Mouse (Mus musculus): ENCODE measurements around the gene Ddx27. TPM values are rescaled to one million over a fixed set of nuclear protein-coding genes. Genes with fewer than 3 reads are reported as not detected.

Ddx27 gene
- polyA plus RNA-seq, 1 experiment from 2014 or later: 40.3 TPM

DNA sequence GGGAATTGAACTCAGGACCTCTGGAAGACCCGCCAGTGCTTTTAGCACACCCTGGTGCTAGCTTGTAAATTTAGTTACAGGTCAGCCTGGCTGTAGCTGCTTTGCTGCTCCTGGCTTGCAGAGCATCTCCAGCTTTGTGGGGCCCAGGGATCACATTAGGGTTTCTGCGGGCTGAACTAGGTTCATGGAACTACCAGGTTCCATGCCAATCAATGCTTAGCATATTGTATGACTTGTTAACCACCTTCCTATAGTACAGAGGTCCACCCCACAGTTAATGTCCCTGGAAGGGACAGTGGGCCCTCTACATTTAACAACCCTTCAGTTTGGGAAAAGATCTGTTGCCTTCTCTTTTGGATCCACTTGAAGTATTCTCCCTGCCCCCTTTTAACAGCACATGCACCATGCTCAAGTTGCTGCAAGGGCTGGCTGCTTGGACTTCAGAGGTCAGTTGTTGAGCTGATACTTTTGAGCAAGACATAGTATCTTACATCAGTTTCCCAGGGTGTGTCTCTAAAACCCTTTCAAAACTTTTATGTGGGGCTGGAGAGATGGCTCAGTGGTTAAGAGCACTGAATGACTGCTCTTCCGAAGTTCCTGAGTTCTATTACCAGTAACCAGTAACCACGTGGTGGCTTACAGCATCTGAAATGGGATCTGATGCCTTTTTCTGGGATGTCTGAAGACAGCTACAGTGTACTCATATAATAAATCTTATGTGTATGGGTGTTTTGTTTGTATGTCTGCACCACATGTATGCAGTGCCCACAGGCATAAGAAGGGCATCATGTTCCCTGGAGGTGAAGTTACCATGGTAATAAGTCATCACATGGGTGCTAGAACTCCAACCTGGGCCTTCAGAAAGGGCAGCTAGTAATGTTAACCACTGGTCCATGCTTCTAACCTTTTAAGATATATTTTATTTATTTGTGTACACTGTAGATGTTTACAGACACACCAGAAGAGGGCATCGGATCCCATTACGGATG, 51.8 kb downstream of the Ddx27 start:
- H3K9me3 ChIP-seq: no peaks in the 10 kb centered on the region
- H3K9ac ChIP-seq (replicated peaks): no peak overlapping the region
- H3K27ac ChIP-seq: 0 out of 2 replicates have a peak overlapping the region, but pooled peaks have one; percentile 9
- no peaks in the 10 kb centered on the region for H3K27me3 ChIP-seq
- no peak for ATAC-seq
- peaks cover 23% of the 10 kb centered on the region for H3K36me3 ChIP-seq
- H3K4me1 ChIP-seq (replicated peaks): peaks cover 26% of the 10 kb centered on the region
- no peak overlapping the region for H3K4me3 ChIP-seq (replicated peaks)
- no peak overlapping the region for H3K4me2 ChIP-seq (replicated peaks)
- WGBS: 32% methylated on average over 6 of the region's 6 CpGs

DNA sequence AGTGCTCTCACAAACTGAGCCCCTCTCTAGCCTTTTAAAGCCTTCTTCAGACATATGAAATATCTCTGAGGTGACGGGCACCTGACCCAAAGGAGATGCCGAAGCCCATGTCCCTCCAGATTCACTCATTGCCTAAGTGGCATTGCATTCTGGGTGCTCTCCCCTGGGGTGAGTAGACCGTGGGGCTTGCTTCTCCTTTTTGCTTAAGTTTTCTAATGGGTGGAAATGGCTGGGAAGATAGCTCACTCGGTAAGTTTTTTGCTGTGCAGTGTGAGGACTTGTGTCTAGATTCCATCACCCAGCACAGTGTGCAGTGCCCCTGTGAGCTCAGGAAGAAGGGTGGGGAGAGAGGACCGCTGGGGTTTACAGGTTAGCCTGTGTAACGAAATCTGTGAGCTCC, 52.6 kb downstream of the Ddx27 start:
- WGBS: 54% methylated on average over 6 of the region's 6 CpGs
- Histone ChIP-seq H3K27me3 (no peaks in the 10 kb centered on the region), H3K4me2 (replicated peaks) (no peak overlapping the region), H3K9me3 (no peaks in the 10 kb centered on the region), H3K27ac (0 out of 2 replicates have a peak overlapping the region, but pooled peaks have one; percentile 14), H3K9ac (replicated peaks) (no peak overlapping the region), H3K4me1 (replicated peaks) (peaks cover 22% of the 10 kb centered on the region), H3K36me3 (peaks cover 23% of the 10 kb centered on the region), H3K4me3 (replicated peaks) (no peak overlapping the region)
- ATAC-seq: no peak

GRCm38 (mm10) chr2:167070341-167070740, 55.3 kb downstream of the Ddx27 start:
- Histone ChIP-seq H3K36me3 (peaks cover 15% of the 10 kb centered on the region), H3K9me3 (no peaks in the 10 kb centered on the region), H3K27me3 (no peaks in the 10 kb centered on the region), H3K4me3 (replicated peaks) (no peak overlapping the region), H3K4me1 (replicated peaks) (peaks cover 13% of the 10 kb centered on the region), H3K27ac (no peak overlapping the region), H3K9ac (replicated peaks) (no peak overlapping the region), H3K4me2 (replicated peaks) (no peak overlapping the region)
- 70% methylated on average over 6 of the region's 6 CpGs for WGBS
- no peak for ATAC-seq

DNA sequence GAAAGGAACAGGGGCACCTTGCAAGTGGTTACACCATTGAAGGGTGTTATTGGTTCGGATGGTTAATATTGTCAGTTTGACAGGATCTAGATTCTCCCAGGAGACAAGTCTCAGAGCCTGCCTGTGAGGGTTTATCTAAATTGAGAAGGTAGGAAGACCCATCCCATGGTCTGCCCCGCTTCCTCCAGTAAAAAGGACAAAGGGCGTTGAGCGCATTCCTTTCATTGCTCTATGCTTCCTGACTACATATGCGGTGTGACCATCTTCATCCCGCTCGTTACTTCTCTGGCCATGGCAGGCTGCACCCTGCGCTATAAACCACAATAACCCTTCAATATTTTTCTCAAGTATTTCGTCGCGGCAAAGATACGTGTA, 56.3 kb downstream of the Ddx27 start:
- H3K27ac ChIP-seq: peak overlapping the region; percentile 86
- ATAC-seq: peak; percentile 8

DNA sequence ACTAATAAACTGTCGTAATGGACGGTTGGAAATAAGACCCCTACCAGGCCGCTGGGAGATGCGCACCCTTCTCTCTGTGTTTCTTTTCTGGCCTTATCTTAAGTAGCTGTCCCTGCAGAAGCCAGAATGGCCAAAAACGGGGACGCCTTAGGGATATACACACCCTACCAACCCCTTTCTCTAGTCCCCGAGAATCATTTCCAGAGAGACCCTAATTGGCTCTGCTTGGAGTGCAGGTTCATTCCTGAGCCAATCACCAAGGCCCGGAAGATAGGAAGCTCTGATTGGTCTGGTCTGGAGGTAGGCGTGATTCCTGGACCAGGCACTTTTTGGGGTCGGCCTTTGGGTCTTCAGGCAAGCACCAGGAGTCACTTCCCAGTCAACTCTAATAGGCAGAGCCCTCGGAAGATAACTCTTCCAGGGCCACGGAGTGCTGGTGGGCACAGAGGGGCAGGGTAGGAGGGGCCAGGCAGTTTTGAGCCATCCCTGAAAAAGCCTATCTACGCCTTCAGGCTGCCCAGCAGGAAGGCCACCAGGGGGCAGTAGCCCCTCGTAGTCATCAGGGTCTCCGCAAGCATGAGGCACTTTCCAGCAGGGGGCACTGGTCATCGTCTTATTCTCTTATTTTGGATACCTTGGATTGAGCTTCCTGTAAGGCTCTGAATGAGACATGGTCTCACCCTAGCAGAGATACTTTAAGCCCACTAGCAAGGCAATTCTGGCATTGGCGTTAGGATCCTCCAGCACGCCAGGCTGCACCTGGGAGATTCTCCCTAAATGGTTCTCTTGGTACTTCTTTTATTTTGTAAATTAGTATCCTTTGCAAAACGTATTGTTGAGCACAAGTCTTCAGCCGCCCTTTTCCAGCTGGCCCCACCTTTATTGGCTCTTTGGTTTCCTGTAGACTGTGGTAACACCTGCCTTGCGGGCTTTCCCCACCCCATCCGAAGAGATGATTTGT, 56.9 kb downstream of the Ddx27 start:
- WGBS: 7% methylated on average over 22 of the region's 22 CpGs

More for the DNA sequence above, 56.3 kb downstream of the Ddx27 start:
- peak overlapping the region; percentile 60 for H3K4me2 ChIP-seq (replicated peaks)
- H3K36me3 ChIP-seq: peaks cover 6% of the 10 kb centered on the region
- 22% methylated on average over 12 of the region's 12 CpGs for WGBS
- peak overlapping the region; percentile 54 for H3K9ac ChIP-seq (replicated peaks)
- H3K4me3 ChIP-seq (replicated peaks): peak overlapping the region; percentile 44
- no peaks in the 10 kb centered on the region for H3K9me3 ChIP-seq
- H3K27me3 ChIP-seq: no peaks in the 10 kb centered on the region
- peaks cover 7% of the 10 kb centered on the region for H3K4me1 ChIP-seq (replicated peaks)

DNA sequence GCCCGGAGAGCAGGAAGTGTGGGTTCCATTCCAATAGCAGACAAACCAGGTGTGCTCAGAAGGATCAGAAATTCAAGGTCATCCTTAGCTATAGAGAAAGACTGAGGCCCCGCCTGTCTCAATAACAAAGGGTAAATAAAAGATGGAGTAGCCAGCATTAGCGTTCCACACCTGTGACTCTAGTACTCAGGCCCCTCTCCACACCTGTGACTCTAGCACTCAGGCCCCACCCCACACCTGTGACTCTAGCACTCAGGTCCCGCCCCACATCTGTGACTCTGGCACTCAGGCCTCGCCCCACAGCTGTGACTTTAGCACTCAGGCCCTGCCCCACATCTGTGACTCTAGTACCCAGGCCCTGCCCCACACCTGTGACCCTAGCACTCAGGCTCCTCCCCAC, 59.6 kb downstream of the Ddx27 start:
- Histone ChIP-seq H3K27ac (no peak overlapping the region), H3K4me3 (replicated peaks) (no peak overlapping the region), H3K36me3 (no peaks in the 10 kb centered on the region), H3K27me3 (no peaks in the 10 kb centered on the region), H3K9me3 (no peaks in the 10 kb centered on the region), H3K4me2 (replicated peaks) (no peak overlapping the region), H3K4me1 (replicated peaks) (peaks cover 19% of the 10 kb centered on the region), H3K9ac (replicated peaks) (no peak overlapping the region)
- ATAC-seq: no peak
- WGBS: 92% methylated on average over 5 of the region's 5 CpGs

More for the DNA sequence above, 56.9 kb downstream of the Ddx27 start:
- peak overlapping the region; percentile 44 for H3K4me3 ChIP-seq (replicated peaks)
- no peaks in the 10 kb centered on the region for H3K36me3 ChIP-seq
- H3K27me3 ChIP-seq: no peaks in the 10 kb centered on the region
- ATAC-seq: peak; percentile 98
- peak overlapping the region; percentile 54 for H3K9ac ChIP-seq (replicated peaks)
- H3K4me2 ChIP-seq (replicated peaks): peak overlapping the region; percentile 60
- H3K9me3 ChIP-seq: no peaks in the 10 kb centered on the region
- H3K27ac ChIP-seq: peak overlapping the region; percentile 86
- H3K4me1 ChIP-seq (replicated peaks): peaks cover 7% of the 10 kb centered on the region

- Histone ChIP-seq H3K9me3 (no peaks in the 10 kb centered on the region), H3K27me3 (no peaks in the 10 kb centered on the region), H3K4me2 (replicated peaks) (no peak overlapping the region), H3K4me3 (replicated peaks) (no peak overlapping the region), H3K27ac (no peak overlapping the region), H3K4me1 (replicated peaks) (peaks cover 23% of the 10 kb centered on the region), H3K36me3 (no peaks in the 10 kb centered on the region), H3K9ac (replicated peaks) (no peak overlapping the region)
- ATAC-seq: no peak
- 96% methylated on average over 4 of the region's 4 CpGs for WGBS
Measured at GRCm38 (mm10) chr2:167076352-167076751, 61.4 kb downstream of the Ddx27 start.

DNA sequence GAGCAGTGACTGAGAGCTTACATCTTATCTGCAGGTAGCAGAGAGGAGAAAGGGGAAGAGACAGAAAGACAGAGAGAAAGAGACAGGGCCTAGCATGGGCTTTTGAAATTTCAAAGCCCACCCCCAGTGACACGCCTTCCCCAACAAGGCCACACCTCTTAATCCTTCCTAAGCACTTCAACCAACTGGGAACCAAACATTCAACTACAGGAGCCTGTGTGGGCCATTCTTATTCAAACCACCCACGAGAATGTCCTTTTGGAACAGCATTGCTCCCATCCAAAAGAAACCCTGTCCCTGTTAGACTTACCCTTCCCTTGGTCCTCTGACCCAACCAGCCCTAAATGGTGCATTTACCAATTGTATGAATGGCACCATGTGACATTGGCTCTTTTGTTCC, 61.8 kb downstream of the Ddx27 start:
- ATAC-seq: no peak
- Histone ChIP-seq H3K4me1 (replicated peaks) (peaks cover 27% of the 10 kb centered on the region), H3K36me3 (no peaks in the 10 kb centered on the region), H3K27me3 (no peaks in the 10 kb centered on the region), H3K9ac (replicated peaks) (no peak overlapping the region), H3K4me2 (replicated peaks) (no peak overlapping the region), H3K9me3 (no peaks in the 10 kb centered on the region), H3K27ac (no peak overlapping the region), H3K4me3 (replicated peaks) (no peak overlapping the region)
- 63% methylated on average over 2 of the region's 2 CpGs for WGBS

DNA sequence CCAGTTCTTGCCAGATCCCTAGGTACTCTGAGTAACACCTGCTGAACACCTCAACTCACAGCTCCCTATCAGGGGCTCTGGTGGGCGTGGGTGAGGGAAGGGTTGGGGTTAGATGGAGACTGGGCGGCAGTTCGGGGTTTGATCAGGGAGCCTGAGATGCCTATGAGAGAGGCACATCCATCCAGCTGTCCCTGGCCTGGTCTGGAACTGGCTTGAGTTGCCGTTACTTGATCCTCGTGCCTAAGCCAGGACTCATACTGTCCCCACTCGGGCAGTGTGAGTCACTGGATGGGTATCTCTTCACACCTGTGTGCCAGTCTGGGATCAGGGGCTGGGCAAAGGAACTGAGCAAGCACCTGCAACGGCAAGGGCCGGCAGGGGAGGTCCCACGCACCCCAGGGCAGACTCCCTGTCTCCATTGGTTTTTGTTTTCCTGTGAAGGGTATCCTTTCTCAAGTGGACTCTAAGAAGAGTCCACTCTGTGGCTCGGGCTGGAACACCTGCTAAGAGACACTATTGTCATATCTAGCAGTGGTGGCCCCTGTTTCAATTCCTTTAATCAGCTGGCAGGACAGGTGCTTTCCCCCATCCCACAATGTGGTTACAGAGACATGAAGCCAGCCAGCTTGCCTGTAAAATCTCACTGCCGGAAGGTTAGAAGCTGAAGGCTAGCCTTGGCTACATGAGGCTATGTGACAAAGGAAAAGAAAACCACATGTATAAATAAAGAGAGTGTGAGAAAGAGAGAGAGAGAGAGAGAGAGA, 62.4 kb downstream of the Ddx27 start:
- WGBS: 87% methylated on average over 11 of the region's 11 CpGs
- Histone ChIP-seq H3K27ac (no peak overlapping the region), H3K4me3 (replicated peaks) (no peak overlapping the region), H3K4me1 (replicated peaks) (peaks cover 30% of the 10 kb centered on the region), H3K4me2 (replicated peaks) (no peak overlapping the region), H3K27me3 (no peaks in the 10 kb centered on the region), H3K9me3 (no peaks in the 10 kb centered on the region), H3K36me3 (no peaks in the 10 kb centered on the region), H3K9ac (replicated peaks) (no peak overlapping the region)
- ATAC-seq: no peak

- Histone ChIP-seq H3K4me2 (replicated peaks) (no peak overlapping the region), H3K9ac (replicated peaks) (no peak overlapping the region), H3K27me3 (no peaks in the 10 kb centered on the region), H3K36me3 (no peaks in the 10 kb centered on the region), H3K27ac (no peak overlapping the region), H3K4me1 (replicated peaks) (peaks cover 30% of the 10 kb centered on the region), H3K4me3 (replicated peaks) (no peak overlapping the region), H3K9me3 (no peaks in the 10 kb centered on the region)
- ATAC-seq: no peak
- 48% methylated on average over 7 of the region's 7 CpGs for WGBS
Measured at GRCm38 (mm10) chr2:167078486-167078885, 63.5 kb downstream of the Ddx27 start.

GRCm38 (mm10) chr2:167078931-167079495, 64.0 kb downstream of the Ddx27 start:
- peaks cover 30% of the 10 kb centered on the region for H3K4me1 ChIP-seq (replicated peaks)
- H3K27ac ChIP-seq: peak overlapping the region; percentile 35
- H3K9me3 ChIP-seq: no peaks in the 10 kb centered on the region
- 47% methylated on average over 9 of the region's 9 CpGs for WGBS
- H3K27me3 ChIP-seq: no peaks in the 10 kb centered on the region
- H3K4me2 ChIP-seq (replicated peaks): no peak overlapping the region
- H3K36me3 ChIP-seq: no peaks in the 10 kb centered on the region
- peak; percentile 15; the same call in 1 of the 2 replicates for ATAC-seq
- H3K4me3 ChIP-seq (replicated peaks): no peak overlapping the region
- no peak overlapping the region for H3K9ac ChIP-seq (replicated peaks)

Data from midbrain, embryonic 13.5 days (tissue).